In genomic region chr14:60737202-60737611, GRCm38 (mm10) we compare ENCODE assay signal across 8 mouse cellular contexts. TPM values are rescaled to one million over a fixed set of nuclear protein-coding genes. Genes with fewer than 3 reads are reported as not detected.
DNase-seq lines count a peak whose midpoint lies in the region; ATAC-seq and TF ChIP-seq lines count a peak whose summit lies in the region.

No protein-coding gene starts in this region.

- H3K27ac ChIP-seq in kidney, embryonic 16.5 days (ENCODE audit: low read length) = peak overlapping the region; percentile 76
- H3K27ac ChIP-seq in ES-E14 (ENCODE audit: insufficient read depth, low read depth, low read length, poor library complexity, severe bottlenecking) = peak overlapping the region; percentile 83
- H3K27ac ChIP-seq in hindbrain, embryonic 12.5 days = peak overlapping the region; percentile 73
- H3K27ac ChIP-seq in midbrain, embryonic 14.5 days (replicated peaks; ENCODE audit: low read depth, low read length) = peak overlapping the region; percentile 32; the same call in 1 of the 2 replicates

- ATAC-seq in kidney, embryonic 16.5 days (ENCODE audit: low FRiP score, low TSS enrichment) = no peak
- ATAC-seq in hindbrain, embryonic 12.5 days (ENCODE audit: low FRiP score) = peak; percentile 23; the same call in 1 of the 2 replicates
- no peak for ATAC-seq in midbrain, embryonic 14.5 days (ENCODE audit: low FRiP score, low TSS enrichment)

- in situ Hi-C loops in ES-E14 (cut with MboI; ENCODE audit: low sequenced_read_pairs in 2 of 2, unreplicated experiment in 2 of 2) = no loop called here

- H3K4me3 ChIP-seq in kidney, embryonic 16.5 days (ENCODE audit: low read length) = no peak overlapping the region
- H3K4me3 ChIP-seq in ES-E14 (ENCODE audit: insufficient read depth in 1 of 2, low read depth in 1 of 2, low read length in 2 of 2, poor library complexity in 1 of 2, severe bottlenecking in 1 of 2) = no peak overlapping the region
- no peak overlapping the region for H3K4me3 ChIP-seq in hindbrain, embryonic 12.5 days
- no peak overlapping the region for H3K4me3 ChIP-seq in midbrain, embryonic 14.5 days (replicated peaks; ENCODE audit: low read depth, low read length)

- H3K36me3 ChIP-seq in kidney, embryonic 16.5 days (ENCODE audit: insufficient read depth, low read length) = no peaks in the 10 kb centered on the region
- H3K36me3 ChIP-seq in ES-E14 (ENCODE audit: control insufficient read depth, insufficient read depth, low read length, poor library complexity, severe bottlenecking) = peaks cover under 1% of the 10 kb centered on the region; the same call in 1 of the 2 replicates
- H3K36me3 ChIP-seq in hindbrain, embryonic 12.5 days = no peaks in the 10 kb centered on the region
- H3K36me3 ChIP-seq in midbrain, embryonic 14.5 days (ENCODE audit: control insufficient read depth, insufficient read depth, low read length) = no peaks in the 10 kb centered on the region

- no peaks in the 10 kb centered on the region for H3K27me3 ChIP-seq in kidney, embryonic 16.5 days (ENCODE audit: insufficient read depth, low read length)
- H3K27me3 ChIP-seq in hindbrain, embryonic 12.5 days = no peaks in the 10 kb centered on the region
- H3K27me3 ChIP-seq in midbrain, embryonic 14.5 days (ENCODE audit: control insufficient read depth, insufficient read depth, low read length) = no peaks in the 10 kb centered on the region

- no peaks in the 10 kb centered on the region for H3K9me3 ChIP-seq in kidney, embryonic 16.5 days (ENCODE audit: low read length)
- no peaks in the 10 kb centered on the region for H3K9me3 ChIP-seq in ES-E14 (ENCODE audit: control insufficient read depth, insufficient read depth, low read depth, low read length)
- no peaks in the 10 kb centered on the region for H3K9me3 ChIP-seq in hindbrain, embryonic 12.5 days (replicated peaks)
- H3K9me3 ChIP-seq in midbrain, embryonic 14.5 days (ENCODE audit: control insufficient read depth, low read length) = no peaks in the 10 kb centered on the region

- WGBS in kidney, embryonic 16.5 days = 26% methylated on average over 7 of the region's 7 CpGs
- 15% methylated on average over 7 of the region's 7 CpGs for WGBS in hindbrain, embryonic 12.5 days
- WGBS in midbrain, embryonic 14.5 days = 12% methylated on average over 7 of the region's 7 CpGs

- no peak for DNase-seq in kidney, postnatal 14 days
- DNase-seq in ES-E14 (ENCODE audit: low read depth, low spot score) = no peak
- no peak for DNase-seq in midbrain, embryonic 14.5 days
- DNase-seq in frontal cortex, postnatal 10 days (ENCODE audit: low spot score in 2 of 2) = no peak
- DNase-seq in embryo, embryonic 10.5 days (ENCODE audit: low spot score) = no peak
- DNase-seq in Muller cell, postnatal 12 days (ENCODE audit: inconsistent ontology term) = no peak

- H3K4me2 ChIP-seq in kidney, embryonic 16.5 days (replicated peaks; ENCODE audit: low read depth, low read length) = no peak overlapping the region
- H3K4me2 ChIP-seq in hindbrain, embryonic 12.5 days (replicated peaks) = 0 out of 2 replicates have a peak overlapping the region, but pooled peaks have one; percentile 1
- H3K4me2 ChIP-seq in midbrain, embryonic 14.5 days (ENCODE audit: low read length) = no peak overlapping the region

- peaks cover 61% of the 10 kb centered on the region for H3K4me1 ChIP-seq in kidney, embryonic 16.5 days (ENCODE audit: insufficient read depth, low read length)
- H3K4me1 ChIP-seq in ES-E14 (ENCODE audit: control insufficient read depth in 2 of 2, insufficient read depth in 2 of 2, low read length in 2 of 2, poor library complexity in 1 of 2) = peaks cover 17 to 43% of the 10 kb centered on the region in 2 experiments
- H3K4me1 ChIP-seq in hindbrain, embryonic 12.5 days = peaks cover 70% of the 10 kb centered on the region
- H3K4me1 ChIP-seq in midbrain, embryonic 14.5 days (ENCODE audit: control insufficient read depth, insufficient read depth, low read length) = peaks cover 30% of the 10 kb centered on the region

- H3K9ac ChIP-seq in kidney, embryonic 16.5 days (replicated peaks; ENCODE audit: low read length) = peak overlapping the region; percentile 37; the same call in 1 of the 2 replicates
- H3K9ac ChIP-seq in ES-E14 (ENCODE audit: insufficient read depth, low read depth, low read length, poor library complexity, severe bottlenecking) = peak overlapping the region; percentile 7; the same call in 1 of the 2 replicates
- H3K9ac ChIP-seq in hindbrain, embryonic 12.5 days = no peak overlapping the region
- H3K9ac ChIP-seq in midbrain, embryonic 14.5 days (replicated peaks; ENCODE audit: low read length) = no peak overlapping the region

TF ChIP-seq in ES-E14, 5 proteins besides CTCF, POLR2A, EP300 and RAD21:
- TF ChIP-seq MAFK (IDR thresholded peaks at IDR 0.05; ENCODE audit: insufficient read depth, low read depth, low read length) (no peak), ZC3H11A (IDR thresholded peaks at IDR 0.05; ENCODE audit: borderline replicate concordance, low read depth, low read length) (no peak), ZNF384 (IDR thresholded peaks at IDR 0.05; ENCODE audit: low read depth, low read length) (no peak), CHD2 (IDR thresholded peaks at IDR 0.05; ENCODE audit: low read depth, low read length) (no peak), HCFC1 (IDR thresholded peaks at IDR 0.05; ENCODE audit: borderline replicate concordance, insufficient read depth, low read length) (no peak)

RNA-seq across cellular contexts. Expression of gene C1qtnf9, which starts 30.7 kb away (rescaled TPM):
- 0.41 and 0.56 TPM in 2 replicates for polyA plus RNA-seq in kidney, embryonic 16.5 days (2015; fragmentation: Nextera tagmentation; extraction: Ambion mirVana)
- 0.49 and 0.90 TPM in 2 replicates for total RNA-seq in ES-E14 (2012; rRNA removed)
- 0.20 and 0.43 TPM in 2 replicates for polyA plus RNA-seq in hindbrain, embryonic 12.5 days (2016; fragmentation: Nextera tagmentation; extraction: Ambion mirVana)
- not detected in 2 replicates for polyA plus RNA-seq in midbrain, embryonic 14.5 days (2014; fragmentation: Nextera tagmentation; extraction: Ambion mirVana)

RNA-seq across cellular contexts. Expression of gene Mipep, which starts 47.2 kb away (rescaled TPM):
- 23.3 and 24.6 TPM in 2 replicates for polyA plus RNA-seq in kidney, embryonic 16.5 days (2015; fragmentation: Nextera tagmentation; extraction: Ambion mirVana)
- 7.9 and 17.3 TPM in 2 replicates for total RNA-seq in ES-E14 (2012; rRNA removed)
- polyA plus RNA-seq in hindbrain, embryonic 12.5 days (2016; fragmentation: Nextera tagmentation; extraction: Ambion mirVana) = 21.4 and 22.3 TPM in 2 replicates
- polyA plus RNA-seq in midbrain, embryonic 14.5 days (2014; fragmentation: Nextera tagmentation; extraction: Ambion mirVana) = 15.7 and 21.3 TPM in 2 replicates

Comparison
In these comparisons a context has a peak if more than half of its experiments do, and no peak if none do; other contexts are left out.
1. H3K27ac ChIP-seq: peak in every context shown above with its lines; median percentile 83 in ES-E14; 76 in kidney, embryonic 16.5 days; 73 in hindbrain, embryonic 12.5 days; 32 in midbrain, embryonic 14.5 days.
2. H3K9ac ChIP-seq: peak in kidney, embryonic 16.5 days (single experiment) and ES-E14 (single experiment); none in hindbrain, embryonic 12.5 days (single experiment) and midbrain, embryonic 14.5 days (single experiment).